ENCODE assay signal across 9 mouse cellular contexts in the genomic region with DNA sequence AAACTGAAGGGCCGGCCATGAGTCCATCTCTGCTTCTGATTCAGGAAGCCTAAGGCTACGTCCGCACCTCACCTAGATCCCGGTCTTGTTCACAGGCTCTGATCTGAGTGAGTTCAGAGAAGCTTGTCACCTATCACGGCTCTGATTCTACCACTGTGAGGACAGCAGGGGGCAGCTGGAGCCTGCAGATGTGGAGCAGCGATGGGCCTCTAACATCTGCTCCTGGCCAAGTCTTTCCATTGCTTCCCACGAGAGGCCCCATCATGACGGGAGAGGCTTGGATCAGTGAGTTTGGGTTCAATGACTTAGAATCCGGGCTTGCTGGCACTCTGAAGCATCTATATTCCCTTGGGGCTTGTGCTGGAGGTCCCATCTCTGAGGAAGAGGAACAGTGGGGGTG. TPM values are rescaled to one million over a fixed set of nuclear protein-coding genes. Genes with fewer than 3 reads are reported as not detected.
DNase-seq lines count a peak whose midpoint lies in the region; ATAC-seq lines count a peak whose summit lies in the region.
"Had no signal": no experiment of that assay in that cellular context is flagged by ENCODE, and none has a peak within 500 bp of the region (broad histone marks: within the 10 kb centered on the region; RNA-seq: fewer than 3 reads in every experiment).

No protein-coding gene starts in this region.

- H3K4me1 ChIP-seq in midbrain, embryonic 14.5 days (ENCODE audit: control insufficient read depth, insufficient read depth, low read length): peaks cover 9% of the 10 kb centered on the region; the same call in 1 of the 2 replicates
- peaks cover 11% of the 10 kb centered on the region; the same call in 1 of the 2 replicates for H3K4me1 ChIP-seq in midbrain, embryonic 15.5 days
- peaks cover 26 to 27% of the 10 kb centered on the region in 2 experiments for H3K4me1 ChIP-seq in heart, embryonic 14.5 days (ENCODE audit: control insufficient read depth in 2 of 2, insufficient read depth in 2 of 2, low read length in 2 of 2)
- peaks cover 37% of the 10 kb centered on the region for H3K4me1 ChIP-seq in limb, embryonic 10.5 days
- H3K4me1 ChIP-seq in forebrain, embryonic 10.5 days: peaks cover 16% of the 10 kb centered on the region

- no peak overlapping the region for H3K4me3 ChIP-seq in midbrain, embryonic 14.5 days (replicated peaks; ENCODE audit: low read depth, low read length)
- H3K4me3 ChIP-seq in midbrain, embryonic 15.5 days: no peak overlapping the region
- H3K4me3 ChIP-seq in heart, embryonic 14.5 days (ENCODE audit: control insufficient read depth in 1 of 2, insufficient read depth in 1 of 2, low read depth in 1 of 2, low read length in 2 of 2): no peak overlapping the region
- no peak overlapping the region for H3K4me3 ChIP-seq in limb, embryonic 10.5 days
- no peak overlapping the region for H3K4me3 ChIP-seq in forebrain, embryonic 10.5 days
- H3K4me3 ChIP-seq: myocyte had no signal

- no peak overlapping the region for H3K9ac ChIP-seq in midbrain, embryonic 14.5 days (replicated peaks; ENCODE audit: low read length)
- no peak overlapping the region for H3K9ac ChIP-seq in midbrain, embryonic 15.5 days
- H3K9ac ChIP-seq in heart, embryonic 14.5 days (ENCODE audit: low read length): no peak overlapping the region

- H3K36me3 ChIP-seq in midbrain, embryonic 14.5 days (ENCODE audit: control insufficient read depth, insufficient read depth, low read length): no peaks in the 10 kb centered on the region
- no peaks in the 10 kb centered on the region for H3K36me3 ChIP-seq in midbrain, embryonic 15.5 days (replicated peaks)
- H3K36me3 ChIP-seq in heart, embryonic 14.5 days (ENCODE audit: control insufficient read depth, insufficient read depth, low read length): no peaks in the 10 kb centered on the region
- H3K36me3 ChIP-seq in limb, embryonic 10.5 days: no peaks in the 10 kb centered on the region
- no peaks in the 10 kb centered on the region for H3K36me3 ChIP-seq in forebrain, embryonic 10.5 days (replicated peaks)

- WGBS in midbrain, embryonic 14.5 days: 72% methylated on average over 9 of the region's 9 CpGs
- 63% methylated on average over 9 of the region's 9 CpGs for WGBS in midbrain, embryonic 15.5 days
- whole genome bisulfite sequencing in heart, embryonic 14.5 days: 39% methylated on average over 9 of the region's 9 CpGs
- 54% methylated on average over 9 of the region's 9 CpGs for WGBS in limb, embryonic 10.5 days
- WGBS in forebrain, embryonic 10.5 days: 76% methylated on average over 9 of the region's 9 CpGs

- H3K27me3 ChIP-seq in midbrain, embryonic 14.5 days (ENCODE audit: control insufficient read depth, insufficient read depth, low read length): no peaks in the 10 kb centered on the region
- no peaks in the 10 kb centered on the region for H3K27me3 ChIP-seq in midbrain, embryonic 15.5 days (replicated peaks)
- no peaks in the 10 kb centered on the region for H3K27me3 ChIP-seq in heart, embryonic 14.5 days (ENCODE audit: control insufficient read depth, insufficient read depth, low read length)
- peaks cover 19% of the 10 kb centered on the region for H3K27me3 ChIP-seq in limb, embryonic 10.5 days (ENCODE audit: low read depth, poor library complexity, severe bottlenecking)
- H3K27me3 ChIP-seq in forebrain, embryonic 10.5 days (ENCODE audit: poor library complexity, severe bottlenecking): 0 out of 2 replicates have a peak, but pooled peaks cover 6% of the 10 kb centered on the region

- no peak overlapping the region for H3K4me2 ChIP-seq in midbrain, embryonic 14.5 days (ENCODE audit: low read length)
- H3K4me2 ChIP-seq in midbrain, embryonic 15.5 days: no peak overlapping the region
- H3K4me2 ChIP-seq in heart, embryonic 14.5 days (ENCODE audit: low read length): no peak overlapping the region

- ATAC-seq in midbrain, embryonic 14.5 days (ENCODE audit: low FRiP score, low TSS enrichment): no peak
- no peak for ATAC-seq in midbrain, embryonic 15.5 days (replicated peaks)
- peak; percentile 32; the same call in 1 of the 2 replicates for ATAC-seq in heart, embryonic 14.5 days (ENCODE audit: insufficient number of reproducible peaks, insufficient read depth, low FRiP score, low read depth)

- no peaks in the 10 kb centered on the region for H3K9me3 ChIP-seq in midbrain, embryonic 14.5 days (ENCODE audit: control insufficient read depth, low read length)
- H3K9me3 ChIP-seq in midbrain, embryonic 15.5 days: no peaks in the 10 kb centered on the region
- H3K9me3 ChIP-seq in heart, embryonic 14.5 days (ENCODE audit: control insufficient read depth, low read length): no peaks in the 10 kb centered on the region
- no peaks in the 10 kb centered on the region for H3K9me3 ChIP-seq in limb, embryonic 10.5 days (replicated peaks)
- no peaks in the 10 kb centered on the region for H3K9me3 ChIP-seq in forebrain, embryonic 10.5 days

- H3K27ac ChIP-seq in midbrain, embryonic 14.5 days (replicated peaks; ENCODE audit: low read depth, low read length): no peak overlapping the region
- H3K27ac ChIP-seq in midbrain, embryonic 15.5 days: no peak overlapping the region
- H3K27ac ChIP-seq in heart, embryonic 14.5 days (replicated peaks in 1 of 2; ENCODE audit: control insufficient read depth in 1 of 2, insufficient read depth in 1 of 2, low read depth in 2 of 2, low read length in 2 of 2): no peak overlapping the region; a peak in 1 of 4 replicates
- peak overlapping the region; percentile 9 for H3K27ac ChIP-seq in limb, embryonic 10.5 days
- no peak overlapping the region for H3K27ac ChIP-seq in forebrain, embryonic 10.5 days

- peak; percentile 50 for DNase-seq in midbrain, embryonic 14.5 days
- peak; percentile 34 for DNase-seq in c-Kit-positive CD71-positive TER-119-negative erythroid progenitor cells, embryonic 14.5 days (ENCODE audit: low read depth)
- peak; percentile 48 for DNase-seq in limb, embryonic 10.5 days (ENCODE audit: low spot score)
- peak; percentile 39 for DNase-seq in naive thymus-derived CD4-positive, alpha-beta T cell, adult 2 months (ENCODE audit: low read depth)
- no peak for DNase-seq in frontal cortex, postnatal 14 days (ENCODE audit: low spot score in 2 of 2)
- DNase-seq in forebrain, embryonic 10.5 days (ENCODE audit: extremely low spot score, low spot score): no peak

RNA-seq across cellular contexts. Expression of gene Slc7a5, which starts 33.5 kb away (rescaled TPM):
- 42.0 and 54.0 TPM in 2 replicates for polyA plus RNA-seq in midbrain, embryonic 14.5 days (2014; fragmentation: Nextera tagmentation; extraction: Ambion mirVana)
- 55.5 and 58.3 TPM in 2 replicates for polyA plus RNA-seq in midbrain, embryonic 15.5 days (2015; fragmentation: Nextera tagmentation; extraction: Ambion mirVana)
- 18.7 and 18.8 TPM in 2 replicates for polyA plus RNA-seq in heart, embryonic 14.5 days (2014; fragmentation: Nextera tagmentation; extraction: Ambion mirVana)
- polyA plus RNA-seq in limb, embryonic 10.5 days (2016; fragmentation: Nextera tagmentation; extraction: Ambion mirVana): 16.8 and 19.3 TPM in 2 replicates
- 27.4 and 30.5 TPM in 2 replicates for polyA plus RNA-seq in forebrain, embryonic 10.5 days (2016; fragmentation: Nextera tagmentation; extraction: Ambion mirVana)

RNA-seq across cellular contexts. Expression of gene Klhdc4, which starts 44.7 kb away (rescaled TPM):
- polyA plus RNA-seq in midbrain, embryonic 14.5 days (2014; fragmentation: Nextera tagmentation; extraction: Ambion mirVana): 38.5 and 41.7 TPM in 2 replicates
- polyA plus RNA-seq in midbrain, embryonic 15.5 days (2015; fragmentation: Nextera tagmentation; extraction: Ambion mirVana): 49.6 and 52.3 TPM in 2 replicates
- polyA plus RNA-seq in heart, embryonic 14.5 days (2014; fragmentation: Nextera tagmentation; extraction: Ambion mirVana): 20.8 and 20.9 TPM in 2 replicates
- 64.2 and 64.4 TPM in 2 replicates for polyA plus RNA-seq in limb, embryonic 10.5 days (2016; fragmentation: Nextera tagmentation; extraction: Ambion mirVana)
- 74.4 and 76.8 TPM in 2 replicates for polyA plus RNA-seq in forebrain, embryonic 10.5 days (2016; fragmentation: Nextera tagmentation; extraction: Ambion mirVana)

Comparison
In these comparisons a context has a peak if more than half of its experiments do, and no peak if none do; other contexts are left out.
1. DNase-seq: peak in midbrain, embryonic 14.5 days (single experiment), c-Kit-positive CD71-positive TER-119-negative erythroid progenitor cells, embryonic 14.5 days (single experiment), limb, embryonic 10.5 days (single experiment) and naive thymus-derived CD4-positive, alpha-beta T cell, adult 2 months (single experiment); none in frontal cortex, postnatal 14 days (0 of 2) and forebrain, embryonic 10.5 days (single experiment).